Mouse (Mus musculus) CH12.LX (cell line): ENCODE data around the gene Ppp4c. TPM values are rescaled to one million over a fixed set of nuclear protein-coding genes. Genes with fewer than 3 reads are reported as not detected.

Experiments used
- DNase-seq: peaks from one replicate; pipeline ENCODE4 v3.0.0-alpha.2; 2013; ENCODE audit errors: extremely low read depth
- H3K27ac ChIP-seq: 2 replicates; pipeline ENCODE4 v1.5.1; 2012; ENCODE audit warnings: low read depth, mild to moderate bottlenecking, control low read depth, moderate library complexity; ENCODE audit not compliant: insufficient read depth
- H3K27me3 ChIP-seq: replicated peaks from 2 replicates; pipeline ENCODE3; 2012; ENCODE audit warnings: inconsistent platforms
- H3K36me3 ChIP-seq, 2 experiments: replicated peaks in 1 of 2; 2 replicates each; pipeline versions ENCODE3 to v1.6.1; 2012; ENCODE audit warnings: inconsistent platforms in 1 of 2, low read length in 1 of 2, mild to moderate bottlenecking in 1 of 2, mixed read lengths in 1 of 2, moderate library complexity in 1 of 2; ENCODE audit not compliant: control insufficient read depth in 1 of 2, insufficient read depth in 1 of 2
- H3K4me1 ChIP-seq, 2 experiments: 2 replicates each; pipeline ENCODE4 v1.6.1; 2012; ENCODE audit warnings: inconsistent platforms in 1 of 2, moderate library complexity in 1 of 2; ENCODE audit not compliant: insufficient read depth in 2 of 2, control insufficient read depth in 1 of 2
- H3K4me2 ChIP-seq: 2 replicates; pipeline ENCODE4 v1.6.1; 2012; ENCODE audit warnings: low read depth, mild to moderate bottlenecking, control low read depth; ENCODE audit not compliant: poor library complexity, insufficient read depth, severe bottlenecking
- H3K4me3 ChIP-seq, 3 experiments: fragments of 150-350 bp in 1 of 3; sonication (generic) in 1 of 3; replicated peaks in 1 of 3; 2 replicates each; pipeline versions ENCODE3 to v1.5.1; 2011 to 2012; ENCODE audit warnings: low read depth in 2 of 3, low read length in 2 of 3, mild to moderate bottlenecking in 2 of 3, moderate library complexity in 2 of 3, control low read depth in 1 of 3, improper control_type of control experiment in 1 of 3, inconsistent platforms in 1 of 3, mixed read lengths in 1 of 3; ENCODE audit not compliant: poor library complexity in 1 of 3
- H3K79me2 ChIP-seq: replicated peaks from 2 replicates; pipeline ENCODE4 v1.6.1; 2012; ENCODE audit warnings: mild to moderate bottlenecking, moderate library complexity; ENCODE audit not compliant: control insufficient read depth, poor library complexity, insufficient read depth, severe bottlenecking; ENCODE audit errors: extremely low read depth
- H3K9ac ChIP-seq: 2 replicates; pipeline ENCODE4 v1.6.1; 2012; ENCODE audit warnings: low read depth, mild to moderate bottlenecking, control low read depth, moderate library complexity; ENCODE audit not compliant: insufficient read depth
- H3K9me3 ChIP-seq: replicated peaks from 2 replicates; pipeline ENCODE3; 2012; ENCODE audit warnings: low read length, inconsistent platforms, mixed read lengths
- BHLHE40 ChIP-seq: IDR thresholded peaks from 2 replicates; pipeline ENCODE4 v1.6.1; 2011; ENCODE audit warnings: mild to moderate bottlenecking, low read depth, low read length, improper control_type of control experiment
- JUND ChIP-seq: conservative IDR thresholded peaks from 2 replicates; pipeline ENCODE4 v1.6.1; 2011; ENCODE audit warnings: low read depth, low read length, improper control_type of control experiment
- MAZ ChIP-seq: IDR thresholded peaks from 2 replicates; pipeline ENCODE4 v1.6.1; 2012; ENCODE audit warnings: low read depth, mild to moderate bottlenecking, inconsistent platforms, low read length, improper control_type of control experiment, moderate library complexity
- MEF2A ChIP-seq: IDR thresholded peaks from 2 replicates; pipeline ENCODE4 v1.6.1; 2014; ENCODE audit warnings: low read depth, mild to moderate bottlenecking, inconsistent platforms, low read length, improper control_type of control experiment, borderline replicate concordance
- NRF1 ChIP-seq: IDR thresholded peaks from 2 replicates; pipeline ENCODE4 v1.6.1; 2014; ENCODE audit warnings: low read depth, mild to moderate bottlenecking, inconsistent platforms, low read length, improper control_type of control experiment, moderate library complexity
- POLR2A ChIP-seq: IDR thresholded peaks from 2 replicates; pipeline ENCODE4 v1.6.1; 2011; ENCODE audit warnings: low read depth, mild to moderate bottlenecking, improper control_type of control experiment, low read length
- POLR2AphosphoS2 ChIP-seq: IDR thresholded peaks from 2 replicates; pipeline ENCODE4 v1.6.1; 2011; ENCODE audit warnings: low read depth, low read length, improper control_type of control experiment
- SIN3A ChIP-seq: IDR thresholded peaks from 2 replicates; pipeline ENCODE4 v1.6.1; 2012; ENCODE audit warnings: low read length, improper control_type of control experiment, inconsistent platforms
- UBTF ChIP-seq: IDR thresholded peaks from 2 replicates; pipeline ENCODE4 v1.6.1; 2012; ENCODE audit warnings: low read depth, mild to moderate bottlenecking, inconsistent platforms, low read length, improper control_type of control experiment, moderate library complexity
- USF1 ChIP-seq: IDR thresholded peaks from 2 replicates; pipeline ENCODE4 v1.6.1; 2014; ENCODE audit warnings: low read depth, mild to moderate bottlenecking, inconsistent platforms, low read length, improper control_type of control experiment
- USF2 ChIP-seq: conservative IDR thresholded peaks from 2 replicates; pipeline ENCODE4 v1.6.1; 2011; ENCODE audit warnings: low read depth, low read length, improper control_type of control experiment
- ZMIZ1 ChIP-seq: IDR thresholded peaks from 2 replicates; pipeline ENCODE4 v1.6.1; 2012; ENCODE audit warnings: low read depth, mild to moderate bottlenecking, inconsistent platforms, low read length, improper control_type of control experiment
- dilution Hi-C: fragments of 300-500 bp; cut with MboI; formaldehyde crosslinking; loops from 2 replicates; pipeline ENCODE4 v1.14.3; 2020; ENCODE audit warnings: low sequenced_read_pairs; ENCODE audit not compliant: extremely low pct_unique_long_range_greater_than_20kb, extremely low pct_ligation_motif_present
- in situ Hi-C: fragments of 300-500 bp; cut with MboI; formaldehyde crosslinking; loops from 3 replicates; pipeline ENCODE4 v1.14.3; 2019; ENCODE audit warnings: low sequenced_read_pairs, low pct_ligation_motif_present, low pct_unique_long_range_greater_than_20kb, mixed read lengths
- polyA plus RNA-seq: library from polyadenylated mRNA; unstranded; fragments of >175 nt; gene quantifications from 2 replicates; pipeline ENCODE4 v1.2.1, GENCODE M21; 2012; ENCODE audit warnings: low read depth; ENCODE audit not compliant: insufficient read length
- total RNA-seq, 2 experiments: library from RNA; depleted of rRNA; stranded (reverse); fragments of 300-350 nt in 1 of 2; fragments of >200 nt in 1 of 2; gene quantifications; 2 replicates each; pipeline ENCODE4 v1.2.3; 2012 to 2014

Gene Ppp4c
- total and polyA plus RNA-seq, 3 experiments, result 161 to 213 (median 195) TPM

DNA sequence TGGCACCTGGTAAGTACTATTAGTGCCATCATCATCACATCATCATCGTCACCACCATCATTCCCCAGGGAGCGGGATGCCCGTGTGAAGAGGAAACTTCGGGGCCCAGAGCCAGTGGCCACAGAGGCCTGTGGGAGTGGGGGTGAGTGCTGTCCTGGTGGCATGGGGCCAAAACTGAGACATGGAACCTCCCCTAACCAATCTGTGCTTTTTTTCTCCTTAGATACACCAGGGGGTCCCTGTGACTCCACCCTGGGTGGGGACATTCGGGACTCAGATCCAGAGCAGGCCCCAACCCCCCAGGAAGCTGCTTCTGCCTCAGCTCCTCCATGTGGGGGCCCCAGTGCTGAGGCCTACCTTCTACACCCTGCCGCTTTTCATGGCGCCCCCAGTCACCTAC lies 7.8 kb downstream of the Ppp4c start:
- Histone ChIP-seq H3K27me3 (no peaks in the 10 kb centered on the region), H3K4me1 (peaks cover 5 to 55% of the 10 kb centered on the region in 2 experiments; a peak in 3 of 4 replicates), H3K4me3 (no peak overlapping the region), H3K36me3 (peaks cover 88 to 99% of the 10 kb centered on the region in 2 experiments), H3K9ac (no peak overlapping the region), H3K79me2 (peaks cover 6% of the 10 kb centered on the region), H3K27ac (no peak overlapping the region), H3K9me3 (peaks cover 5% of the 10 kb centered on the region), H3K4me2 (no peak overlapping the region)
- DNase-seq, result no peak
- TF ChIP-seq POLR2AphosphoS2 (no peak), UBTF (no peak), JUND (no peak), BHLHE40 (no peak), SIN3A (no peak), USF2 (no peak)
- dilution Hi-C loops, result no loop called here
- in situ Hi-C loops, result loop anchor here (5.0 kb wide), 3 partner anchors 82 to 993 kb away; partner anchors contain the start of gene Setd1a

DNA sequence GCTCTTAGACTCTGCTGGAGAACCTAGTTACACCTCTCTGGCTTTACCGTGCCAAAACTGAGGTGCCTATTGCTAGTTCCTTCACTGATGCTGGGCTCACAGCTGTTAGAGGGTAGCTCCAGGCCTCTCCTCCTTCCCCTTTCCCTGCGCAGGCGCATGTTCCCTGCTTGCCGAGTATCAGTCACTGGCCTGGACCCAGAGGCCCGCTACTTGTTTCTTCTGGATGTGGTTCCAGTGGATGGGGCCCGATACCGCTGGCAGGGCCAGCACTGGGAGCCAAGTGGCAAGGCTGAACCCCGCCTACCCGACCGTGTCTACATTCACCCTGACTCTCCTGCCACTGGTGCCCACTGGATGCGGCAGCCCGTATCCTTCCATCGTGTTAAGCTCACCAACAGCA lies 9.6 kb downstream of the Ppp4c start:
- H3K79me2 ChIP-seq, result peaks cover 2% of the 10 kb centered on the region; the same call in 1 of the 2 replicates
- no peak for DNase-seq
- no peak overlapping the region for H3K9ac ChIP-seq
- H3K4me1 ChIP-seq, result peaks cover 11 to 69% of the 10 kb centered on the region in 2 experiments
- peaks cover 5% of the 10 kb centered on the region for H3K9me3 ChIP-seq
- TF ChIP-seq MAZ (no peak), NRF1 (no peak), ZMIZ1 (no peak), USF1 (no peak)
- TF ChIP-seq, all 38 proteins: peak for 0
- Histone ChIP-seq H3K36me3 (peaks cover 85 to 96% of the 10 kb centered on the region in 2 experiments), H3K4me2 (no peak overlapping the region), H3K27ac (no peak overlapping the region), H3K4me3 (no peak overlapping the region), H3K27me3 (no peaks in the 10 kb centered on the region)
- in situ Hi-C loops (loop anchor here (5.0 kb wide), 3 partner anchors 80 to 995 kb away; partner anchors contain the start of gene Setd1a), dilution Hi-C loops (no loop called here)

- dilution Hi-C loops (no loop called here), in situ Hi-C loops (loop anchor here (5.0 kb wide), 3 partner anchors 80 to 995 kb away; partner anchors contain the start of gene Setd1a)
- Histone ChIP-seq H3K9me3 (peaks cover 5% of the 10 kb centered on the region), H3K27me3 (no peaks in the 10 kb centered on the region), H3K79me2 (peaks cover 2% of the 10 kb centered on the region; the same call in 1 of the 2 replicates), H3K4me1 (peaks cover 11 to 69% of the 10 kb centered on the region in 2 experiments), H3K36me3 (peaks cover 77 to 89% of the 10 kb centered on the region in 2 experiments), H3K9ac (no peak overlapping the region), H3K27ac (no peak overlapping the region; the same call in 1 of the 2 replicates), H3K4me2 (no peak overlapping the region), H3K4me3 (peak overlapping the region in 1 of 3 experiments; percentile 34)
- TF ChIP-seq POLR2A (0 out of 2 replicates have a peak, but pooled peaks have one; percentile 8), MEF2A (no peak)
- no peak for DNase-seq
Measured at GRCm38 (mm10) chr7:126781661-126782370, 10.5 kb downstream of the Ppp4c start.
